Mouse (Mus musculus): ENCODE data around the gene Opalin.

Opalin gene

GRCm38 (mm10) chr19:41015951-41016716 lies 60.8 kb downstream of the Opalin start:
- no peak for DNase-seq (ENCODE audit: low spot score in 2 of 2)

- DNase-seq (ENCODE audit: low spot score in 2 of 2): no peak
These were observed 62.9 kb downstream of the Opalin start for GRCm38 (mm10) chr19:41014003-41014402.

GRCm38 (mm10) chr19:41013591-41013990 lies 63.3 kb downstream of the Opalin start:
- DNase-seq (ENCODE audit: low spot score in 2 of 2): no peak

All from urinary bladder, postnatal 4 days (tissue).